Mouse (Mus musculus): ENCODE data around the gene Nfasc.

The Nfasc gene

DNA sequence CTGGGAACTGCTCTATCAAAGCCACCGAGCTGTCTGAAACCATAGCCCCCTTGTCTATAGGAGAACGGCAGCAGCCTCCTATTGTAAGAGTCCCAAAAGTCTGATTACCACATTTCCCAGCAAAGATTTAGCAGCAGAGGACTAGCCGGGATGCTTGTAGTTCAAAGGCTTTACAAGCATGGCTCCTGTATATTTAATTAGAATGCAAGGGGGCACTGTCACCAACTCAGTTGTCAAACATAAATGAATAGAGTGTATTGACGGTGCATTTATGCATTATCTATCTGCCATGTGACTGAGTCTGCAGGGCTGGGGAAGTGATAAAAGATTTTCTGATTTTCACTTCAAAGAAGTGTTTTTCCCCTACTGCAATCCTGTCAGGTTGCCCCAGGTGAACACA lies 156.2 kb downstream of the Nfasc start:
- no peak for DNase-seq (ENCODE audit: low spot score in 2 of 2)

DNA sequence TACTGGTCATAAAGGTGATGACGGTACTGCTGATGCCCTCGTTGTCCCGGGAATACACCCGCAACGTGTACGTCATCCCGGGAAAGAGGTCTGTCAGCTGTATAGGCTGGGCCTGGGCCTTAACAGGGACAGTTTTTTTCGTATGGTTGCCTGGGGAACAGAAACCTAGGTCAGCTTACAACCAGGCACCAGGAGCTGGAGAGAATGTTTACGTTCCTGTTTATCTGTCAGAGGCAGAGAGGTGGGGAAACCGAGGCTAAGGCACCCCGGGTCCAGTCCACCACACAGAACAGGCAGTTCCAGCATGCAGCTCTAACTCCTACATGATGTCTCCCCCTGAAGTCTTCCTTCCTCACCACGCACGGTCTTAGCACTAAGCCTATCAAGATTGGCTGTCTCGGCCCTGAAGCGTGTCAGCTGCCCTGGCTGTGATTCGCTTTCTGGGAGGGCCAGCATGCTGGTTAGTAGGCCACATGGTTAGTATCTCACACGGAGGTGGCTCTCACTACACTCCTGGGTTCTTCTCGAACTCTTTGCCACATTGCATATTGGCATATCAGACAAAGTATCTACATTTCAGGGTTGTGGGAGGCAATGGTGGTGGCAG lies 158.5 kb downstream of the Nfasc start:
- DNase-seq (ENCODE audit: low spot score in 2 of 2) = no peak

DNA sequence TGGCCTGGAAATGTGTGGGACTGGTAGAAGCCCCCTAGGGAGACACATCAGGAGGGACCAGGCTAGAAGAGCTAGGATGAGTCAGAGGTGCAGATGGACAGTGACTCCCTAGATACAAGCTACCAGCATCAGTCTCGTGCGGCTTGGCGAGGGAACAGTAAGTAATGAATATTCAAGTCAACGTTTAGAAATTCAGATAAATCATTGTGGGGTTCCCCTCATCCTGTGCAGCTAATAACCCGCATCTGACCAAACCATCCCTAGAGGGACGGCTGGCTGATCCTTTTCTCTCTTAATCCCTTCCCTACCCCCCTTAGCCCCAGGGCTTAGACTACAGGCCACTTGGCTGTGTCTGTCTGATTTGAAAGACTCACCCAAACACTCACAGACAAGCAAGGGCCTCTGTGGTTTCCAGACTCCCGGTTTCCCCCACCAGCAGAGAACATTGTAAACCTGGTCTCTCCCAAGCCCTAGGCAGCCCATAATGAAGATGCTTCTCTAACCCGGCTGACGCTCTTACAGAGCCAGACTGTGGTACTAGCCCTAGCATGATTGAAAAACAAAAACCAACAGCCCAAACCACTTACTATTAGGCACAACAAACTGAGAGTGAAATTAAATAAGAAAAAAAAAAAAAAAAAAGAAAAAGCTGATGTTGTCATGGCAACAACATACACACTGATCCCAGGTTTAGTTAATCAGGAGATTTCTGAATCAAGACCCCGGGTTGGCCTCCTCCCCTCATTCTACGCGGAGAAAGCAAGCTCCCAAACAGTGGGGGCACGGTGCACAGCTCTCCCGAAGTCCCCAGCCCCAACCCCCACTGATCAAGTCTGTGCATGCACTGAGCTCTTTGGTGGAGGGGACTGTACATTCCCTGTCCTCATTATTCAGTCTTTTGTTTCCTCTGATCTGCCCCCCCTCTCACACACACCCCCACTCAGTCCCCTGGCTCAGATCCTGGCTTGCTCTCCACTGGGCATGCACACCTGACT lies 159.5 kb downstream of the Nfasc start:
- DNase-seq (ENCODE audit: low spot score in 2 of 2) = no peak

DNA sequence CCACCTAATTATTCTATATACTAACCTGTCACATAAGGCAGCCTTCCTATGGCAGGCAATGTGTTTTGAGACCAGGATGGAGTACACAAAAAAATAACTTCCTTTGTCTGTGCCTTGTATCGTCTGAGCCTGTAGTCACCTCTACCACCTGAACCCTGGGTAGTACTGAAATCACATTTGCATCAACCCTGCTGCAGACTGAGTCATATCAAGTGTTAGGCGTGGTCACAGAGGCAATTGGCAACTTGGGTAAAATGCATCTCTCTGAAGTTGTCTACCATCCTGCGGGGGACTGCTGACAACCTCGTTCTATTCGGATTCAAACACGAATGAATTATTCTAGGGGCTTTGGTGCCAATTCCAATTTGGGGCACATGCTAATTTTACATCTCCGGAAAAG lies 161.5 kb downstream of the Nfasc start:
- no peak for DNase-seq (ENCODE audit: low spot score in 2 of 2)

DNA sequence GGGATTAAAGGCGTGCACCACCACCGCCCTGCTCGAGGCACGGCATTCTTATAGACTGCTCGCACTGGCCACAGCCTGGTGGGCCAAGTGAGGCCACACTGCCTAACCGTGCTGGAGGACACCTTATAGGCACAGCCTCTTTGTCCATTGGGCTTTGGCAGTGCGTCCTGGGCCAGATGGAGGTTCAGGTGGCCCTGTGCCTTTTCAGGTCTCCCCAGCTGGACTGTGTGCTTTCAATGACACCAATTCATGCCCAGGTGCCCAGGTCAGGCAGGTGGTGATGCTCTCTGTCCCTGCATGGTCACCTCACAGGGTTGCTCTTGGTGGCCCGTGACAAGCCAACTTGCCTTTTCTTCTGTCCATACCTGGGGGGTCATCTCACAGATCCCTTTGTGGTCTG lies 164.8 kb downstream of the Nfasc start:
- DNase-seq (ENCODE audit: low spot score in 2 of 2) = no peak

DNA sequence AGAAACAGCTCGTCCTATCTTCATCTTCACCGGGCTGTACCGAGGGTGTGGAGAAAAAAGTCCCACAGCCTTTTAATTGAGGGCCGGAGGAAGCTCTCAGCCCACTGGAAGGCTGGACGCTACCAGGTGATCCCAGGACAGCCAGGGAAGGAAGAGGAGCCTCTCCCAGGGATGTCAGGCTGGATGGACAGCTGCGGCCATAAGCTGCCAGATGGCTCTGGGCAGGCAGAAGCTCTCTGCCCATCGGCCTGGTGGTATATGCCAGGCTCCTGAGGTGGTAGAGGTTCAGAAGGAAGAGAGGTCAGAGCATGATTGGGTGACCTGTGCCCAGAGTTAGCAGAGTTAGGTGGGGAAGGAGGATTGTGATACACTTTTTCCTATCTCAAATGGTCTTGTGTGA lies 168.7 kb downstream of the Nfasc start:
- DNase-seq (ENCODE audit: low spot score in 2 of 2) = no peak

DNA sequence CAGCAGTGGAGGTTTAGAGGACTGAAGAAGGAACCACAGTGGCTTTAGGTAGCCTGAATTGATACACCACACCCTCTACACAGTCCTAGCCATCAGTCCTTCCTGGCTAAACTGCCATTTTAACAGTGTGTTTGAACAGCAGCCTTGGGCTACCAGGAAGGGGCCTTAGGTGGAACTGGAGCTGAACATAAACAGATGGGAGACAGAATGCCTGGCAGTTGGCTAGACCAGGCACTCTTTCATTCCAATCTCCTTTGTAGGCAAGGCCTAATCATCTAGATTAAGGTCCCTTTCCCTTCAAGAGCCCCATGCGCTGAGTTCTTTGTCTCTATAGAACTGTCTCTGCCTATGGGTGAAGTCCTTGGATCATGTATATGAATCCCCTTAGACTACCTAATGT lies 170.0 kb downstream of the Nfasc start:
- DNase-seq (ENCODE audit: low spot score in 2 of 2) = no peak

DNA sequence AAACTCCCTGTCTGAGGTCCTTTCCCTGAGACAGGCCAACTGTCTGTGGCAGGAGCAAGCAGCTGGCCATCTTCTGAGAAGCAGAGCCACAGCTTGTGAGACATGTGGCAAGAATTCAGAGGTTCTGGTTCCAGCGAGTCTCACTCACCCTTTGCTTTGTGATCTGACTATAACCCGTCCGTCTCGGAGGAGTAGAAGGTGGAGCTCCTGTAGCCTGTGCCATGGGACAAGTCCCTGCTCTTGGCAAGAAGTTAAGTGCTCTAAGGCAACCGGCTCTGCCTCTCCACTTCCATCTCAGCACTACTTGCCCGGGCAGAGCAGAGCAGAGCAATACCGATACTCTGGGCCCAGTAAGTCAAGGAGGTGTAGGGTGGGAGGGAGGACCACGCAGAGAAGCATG lies 170.7 kb downstream of the Nfasc start:
- no peak for DNase-seq (ENCODE audit: low spot score in 2 of 2)

DNA sequence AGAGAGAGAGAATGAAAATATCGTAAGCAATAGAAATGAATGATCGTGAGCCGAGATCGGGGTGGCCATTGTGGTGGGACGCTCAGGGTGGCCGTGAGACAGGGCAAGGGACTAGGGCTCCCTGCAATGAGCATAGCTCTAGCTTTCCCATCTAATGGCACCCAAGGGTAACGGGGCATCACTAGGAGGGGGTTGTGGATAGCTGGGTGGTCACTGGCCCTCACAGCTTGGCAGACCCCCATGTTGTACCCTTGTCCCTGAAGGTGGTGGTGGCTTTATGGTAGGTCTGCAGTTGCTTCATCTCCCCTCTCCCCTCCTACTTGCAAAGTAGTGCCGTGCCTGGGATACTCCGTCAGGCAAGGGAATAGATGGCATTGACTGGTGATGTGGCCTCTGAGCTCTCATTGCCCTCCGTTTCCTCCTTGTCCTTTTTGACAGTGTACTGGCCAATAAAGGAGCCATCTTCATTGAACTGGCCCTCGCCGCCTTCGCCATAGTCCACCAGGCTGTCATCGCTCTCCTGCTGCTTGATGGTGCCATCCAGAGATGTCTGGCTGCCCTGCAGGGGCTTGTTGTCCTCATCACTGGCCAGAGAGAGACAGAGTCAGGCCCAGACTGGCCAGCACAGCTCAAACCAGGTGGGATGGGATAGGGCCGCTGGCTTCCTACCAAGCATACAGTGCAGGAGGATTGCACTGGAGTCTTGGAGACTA lies 171.4 kb downstream of the Nfasc start:
- DNase-seq (ENCODE audit: low spot score in 2 of 2) = no peak

DNA sequence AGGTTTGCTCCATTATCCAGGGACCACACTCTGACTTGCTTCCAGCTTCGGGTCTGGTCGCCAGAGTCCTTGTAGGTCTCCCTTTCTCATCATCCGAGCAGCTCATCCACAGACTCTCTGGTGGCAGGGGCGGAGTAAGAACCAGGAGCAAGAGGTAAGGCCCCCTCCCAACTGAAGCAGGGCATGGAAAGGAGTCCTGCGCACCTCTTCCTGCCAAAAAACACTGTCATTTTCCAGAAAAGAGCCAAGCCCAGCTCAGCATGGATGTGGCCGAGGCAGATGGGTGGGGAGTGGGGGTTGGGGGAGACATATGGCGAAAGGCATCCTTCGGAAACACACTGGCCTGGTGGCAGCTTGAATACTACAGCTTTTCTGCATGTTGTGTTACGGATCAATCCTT lies 172.1 kb downstream of the Nfasc start:
- DNase-seq (ENCODE audit: low spot score in 2 of 2) = no peak

DNA sequence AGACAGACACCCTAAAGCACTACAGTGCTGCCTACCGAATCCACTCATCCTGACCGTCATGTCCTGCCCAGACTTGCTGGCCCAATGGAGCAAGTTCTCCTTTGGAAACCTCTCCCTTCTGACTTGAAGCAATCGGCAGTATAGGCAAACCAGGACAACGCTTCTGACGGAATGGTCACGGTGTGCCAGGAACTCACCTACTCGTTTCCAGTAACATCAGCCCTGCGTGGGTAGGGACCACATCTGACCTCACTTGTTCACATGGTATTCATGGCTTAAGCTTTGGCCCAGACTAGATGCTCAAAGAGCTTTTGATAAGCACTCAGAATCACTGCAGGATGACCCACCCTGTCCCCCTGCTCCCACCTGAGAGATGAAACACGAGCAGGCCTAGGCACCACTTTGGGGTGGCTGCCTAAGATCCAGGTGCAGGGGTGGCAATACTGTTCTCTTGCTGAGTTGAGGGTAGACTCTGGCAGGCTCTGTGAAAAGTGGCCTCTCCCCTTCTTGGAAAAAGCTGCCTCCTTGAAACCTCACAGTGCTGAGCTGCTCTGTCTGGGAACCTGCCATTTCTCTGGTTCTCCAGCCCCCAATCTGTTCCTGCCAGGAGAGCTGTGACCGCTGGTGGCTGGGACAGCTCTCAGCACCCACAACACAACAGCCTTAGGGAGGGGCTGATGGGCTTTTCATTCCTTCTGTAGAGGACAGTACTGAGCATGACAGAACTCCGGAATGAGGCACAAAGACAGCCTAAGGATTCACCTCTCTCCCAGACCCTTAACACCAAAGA lies 174.1 kb downstream of the Nfasc start:
- DNase-seq (ENCODE audit: low spot score in 2 of 2) = no peak

DNA sequence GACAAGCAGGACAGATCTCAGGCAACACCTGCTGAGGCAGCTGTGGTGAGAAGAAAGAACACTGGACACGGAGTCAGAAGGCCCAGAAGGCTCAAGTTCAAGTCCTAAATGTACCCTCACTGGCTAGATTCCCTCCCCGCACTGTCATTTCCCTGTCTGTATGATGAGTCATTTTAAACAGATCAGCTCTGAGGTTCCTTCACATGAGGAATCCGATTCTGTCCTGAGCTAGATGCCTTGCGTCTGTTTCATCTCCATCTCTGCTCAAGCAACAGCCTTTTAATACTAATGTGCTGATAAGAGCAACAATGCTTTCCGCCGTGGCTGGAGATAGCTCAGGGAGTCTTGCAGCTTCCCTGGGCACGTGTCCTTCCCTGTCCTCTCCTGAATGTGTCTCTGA lies 175.8 kb downstream of the Nfasc start:
- no peak for DNase-seq (ENCODE audit: low spot score in 2 of 2)

DNA sequence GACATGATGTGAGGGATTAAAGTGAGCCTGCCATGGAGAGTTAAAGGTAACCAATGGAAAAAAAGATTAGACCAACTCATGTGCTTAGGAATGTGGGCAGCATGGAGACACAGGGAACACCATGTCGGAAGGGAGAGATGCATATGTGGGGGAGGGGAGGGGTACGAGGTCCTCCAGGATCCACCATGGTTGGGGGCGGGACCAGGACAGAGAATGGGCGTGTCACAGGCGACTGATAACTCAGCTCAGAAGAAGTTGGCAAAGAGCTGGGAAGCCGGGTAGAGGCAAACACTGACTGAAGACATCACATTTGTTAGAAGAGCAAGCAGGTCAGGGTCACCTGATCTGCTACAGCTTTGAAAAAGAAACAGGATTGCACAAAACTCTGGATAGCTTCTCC lies 176.7 kb downstream of the Nfasc start:
- no peak for DNase-seq (ENCODE audit: low spot score in 2 of 2)

DNA sequence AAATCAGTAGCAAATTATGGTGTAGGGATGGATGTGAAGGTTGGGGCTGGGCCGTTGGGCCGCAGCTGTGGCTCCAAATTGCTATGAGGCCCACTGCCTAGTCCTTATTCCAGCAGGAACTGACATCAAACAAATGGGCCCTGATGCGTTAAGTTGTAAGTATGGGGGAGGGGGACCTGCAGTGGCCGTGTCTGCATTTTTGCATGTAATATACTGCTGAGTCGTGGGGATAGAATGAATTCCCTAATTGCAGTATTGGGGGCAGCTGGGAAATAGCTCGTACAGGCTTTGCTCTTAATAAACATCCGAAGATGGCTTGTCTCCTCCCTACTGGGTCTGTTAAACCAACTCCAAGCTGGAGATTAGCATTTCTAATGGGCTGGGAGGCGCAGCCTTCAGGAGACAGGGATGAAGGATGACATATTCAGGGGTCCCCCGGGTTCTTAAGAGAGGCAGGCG lies 179.2 kb downstream of the Nfasc start:
- DNase-seq (ENCODE audit: low spot score in 2 of 2) = no peak

DNA sequence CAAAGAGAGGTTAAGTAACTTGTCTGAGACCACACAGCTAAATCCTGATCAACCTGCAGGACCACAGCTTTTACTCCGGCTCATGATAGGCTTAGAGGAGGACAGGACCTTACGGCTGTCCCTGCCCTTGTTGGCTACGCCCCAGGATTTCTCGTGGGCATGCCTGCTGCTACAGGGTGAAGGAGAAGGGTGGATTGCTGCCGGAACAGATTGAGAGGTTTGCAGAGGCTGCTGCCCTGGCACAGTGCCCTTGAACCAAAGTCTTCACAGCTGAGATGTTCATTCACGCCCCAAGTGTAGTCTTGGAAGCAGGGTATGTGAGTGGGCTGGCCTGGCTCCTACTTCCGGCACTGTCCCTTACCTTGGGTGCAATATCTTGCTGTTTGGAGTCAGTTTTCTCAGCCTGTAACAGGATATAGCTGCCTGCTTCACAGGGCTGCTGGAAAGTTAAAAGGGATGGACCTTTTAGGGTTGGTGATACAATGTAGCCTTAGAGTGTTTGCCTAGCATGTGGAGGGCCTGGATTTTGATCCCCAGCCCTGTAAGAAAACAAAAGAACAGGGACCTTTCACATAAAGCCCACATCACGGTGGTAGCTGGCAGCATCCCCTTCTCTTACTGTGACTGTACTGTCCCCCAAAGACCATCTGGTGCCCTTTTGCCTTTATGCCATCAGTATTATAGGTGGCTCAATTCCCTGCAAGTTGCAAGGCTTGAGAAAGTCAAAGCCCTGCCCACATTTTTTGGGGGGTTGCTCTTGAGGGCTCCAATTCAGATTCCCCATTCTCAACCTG lies 180.5 kb downstream of the Nfasc start:
- DNase-seq (ENCODE audit: low spot score in 2 of 2) = no peak

DNA sequence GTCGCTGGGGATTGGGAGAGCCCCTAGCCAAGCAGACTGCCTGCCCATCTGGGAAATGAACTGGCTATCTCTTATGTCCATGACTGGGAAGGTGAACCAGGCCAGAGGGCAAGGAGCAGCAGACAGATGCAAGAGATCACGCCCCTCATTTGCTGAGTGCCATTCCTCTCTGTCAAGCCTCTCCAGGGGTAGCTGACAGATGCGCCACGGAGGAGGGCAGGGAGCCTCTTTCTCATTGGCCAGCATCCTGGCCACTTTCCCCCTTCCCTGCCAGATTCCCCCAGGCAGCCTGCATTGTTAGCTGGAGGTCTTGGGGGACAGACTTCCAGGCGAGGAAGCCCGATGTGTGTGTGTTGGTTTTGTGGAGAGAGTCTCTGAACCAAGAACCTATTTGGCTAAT lies 182.6 kb downstream of the Nfasc start:
- DNase-seq (ENCODE audit: low spot score in 2 of 2) = no peak

DNA sequence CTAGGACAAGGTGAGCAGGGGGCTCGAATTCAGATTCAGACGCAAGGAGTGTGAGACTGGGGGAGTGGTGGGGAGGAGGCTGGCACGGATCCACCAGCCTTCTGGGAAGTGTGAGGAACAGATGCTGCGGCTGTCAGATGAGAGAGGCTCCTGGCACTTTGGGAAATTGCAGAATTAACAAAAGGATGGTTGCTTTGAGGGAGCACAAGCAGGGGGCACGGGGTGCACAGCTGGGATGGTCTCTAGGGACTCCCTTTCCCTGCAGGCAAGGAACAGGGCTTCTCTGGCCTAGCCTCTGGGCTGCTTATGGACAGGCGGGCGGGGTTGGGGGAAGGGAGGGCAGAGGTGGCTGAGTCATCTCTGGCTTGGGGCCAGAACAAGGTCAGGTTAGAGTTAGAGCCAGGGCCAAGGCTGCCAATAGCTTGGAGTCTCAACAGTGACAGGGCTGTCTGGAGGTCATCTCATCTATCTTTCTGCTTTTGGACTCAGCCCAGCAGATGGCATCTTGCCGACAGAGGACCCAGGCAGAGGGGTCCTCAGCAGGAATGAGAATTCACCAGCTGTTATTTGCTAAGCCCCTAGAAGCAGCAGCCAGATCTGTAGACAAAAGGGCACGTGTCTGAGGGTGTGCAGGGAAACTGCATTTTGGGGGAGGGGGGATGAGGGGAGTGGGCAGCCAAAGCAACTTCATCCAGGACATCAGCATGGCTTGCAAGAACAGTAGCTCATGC lies 183.5 kb downstream of the Nfasc start:
- no peak for DNase-seq (ENCODE audit: low spot score in 2 of 2)

DNA sequence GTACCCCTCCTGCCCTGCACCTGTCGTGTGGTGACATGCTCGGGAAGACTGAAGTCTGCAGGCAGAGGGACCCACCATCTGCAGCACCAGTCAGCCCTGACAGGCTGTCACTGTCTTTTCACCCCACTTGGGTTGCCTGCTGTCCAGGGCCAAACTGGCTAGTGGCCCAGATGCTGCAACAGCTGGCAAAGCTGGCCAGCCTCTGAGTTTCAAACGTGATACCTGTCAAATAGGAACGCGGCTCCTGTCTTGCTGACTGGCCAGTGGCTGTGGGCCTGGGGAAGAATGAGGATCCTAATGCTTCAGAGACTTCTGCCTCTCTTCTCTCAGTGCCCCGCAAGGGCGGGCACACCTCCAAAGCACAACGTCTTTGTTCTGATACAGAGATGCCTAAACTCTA lies 197.8 kb downstream of the Nfasc start:
- no peak for DNase-seq (ENCODE audit: low spot score in 2 of 2)

DNA sequence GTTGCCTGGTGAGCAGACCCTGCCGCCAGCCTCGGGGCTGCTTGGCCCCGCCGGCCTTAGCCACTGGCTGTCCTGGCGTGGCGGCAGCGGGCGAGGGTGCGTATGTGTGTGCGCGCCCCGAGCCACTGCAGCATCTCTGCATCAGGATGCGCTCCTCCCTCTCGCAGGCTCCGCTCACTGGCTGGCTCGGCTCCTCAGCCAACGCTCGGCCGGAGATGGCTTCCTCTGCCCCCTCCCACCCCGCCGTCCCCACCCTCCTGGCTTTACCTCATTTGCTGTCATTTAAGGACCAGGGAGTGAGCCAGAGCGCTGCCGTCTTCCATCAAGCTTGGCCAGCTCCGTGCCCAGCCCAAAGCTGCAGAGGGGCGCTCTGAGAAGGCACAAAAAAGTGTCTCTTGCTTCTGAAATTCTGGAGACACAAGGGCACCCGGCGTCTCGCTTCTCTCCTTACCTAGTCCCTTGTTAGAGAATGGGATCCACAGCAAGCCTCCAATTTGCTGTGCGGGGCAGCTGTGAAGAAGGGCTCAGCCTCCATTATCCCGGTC lies 198.8 kb downstream of the Nfasc start, which contains the start of gene Cntn2:
TSS of gene Cntn2 (minus strand) at position 495 of the 545 bp plus-strand sequence.
- DNase-seq (ENCODE audit: low spot score in 2 of 2) = no peak

All from spleen, postnatal 14 days (tissue).